Mouse (Mus musculus): ENCODE measurements around the gene Cstf1. TPM values are rescaled to one million over a fixed set of nuclear protein-coding genes. Genes with fewer than 3 reads are reported as not detected.

Cstf1 gene
- total and polyA plus RNA-seq, 2 experiments from 2014 or later, result 25.6 to 40.1 TPM

DNA sequence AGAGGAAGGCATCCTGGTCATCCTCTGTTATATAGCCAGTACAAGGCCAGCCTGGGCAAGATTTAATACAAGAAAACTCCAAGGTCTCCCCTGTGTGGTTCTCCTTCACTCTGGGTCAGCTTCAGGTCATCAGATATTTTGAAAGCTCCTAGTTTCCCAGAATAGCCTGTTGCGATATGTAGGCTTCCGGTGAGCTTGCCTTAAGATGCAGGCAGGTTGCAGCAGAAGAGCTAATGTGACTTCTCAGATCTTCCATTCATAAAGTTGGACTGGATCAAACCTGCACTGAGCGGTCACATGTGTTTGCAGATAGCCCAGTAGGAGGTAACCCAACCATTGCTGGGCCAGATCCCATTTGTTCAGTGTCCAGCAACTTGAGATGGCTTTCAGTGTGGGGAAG lies 14.2 kb downstream of the Cstf1 start:
- Histone ChIP-seq H3K4me3 (ENCODE audit: low read length) (no peak overlapping the region), H3K9me3 (ENCODE audit: low read length) (no peaks in the 10 kb centered on the region), H3K4me2 (ENCODE audit: low read depth, low read length) (no peak overlapping the region), H3K4me1 (ENCODE audit: insufficient read depth, low read length) (no peaks in the 10 kb centered on the region), H3K27me3 (ENCODE audit: insufficient read depth, low read length) (no peaks in the 10 kb centered on the region), H3K27ac (no peak overlapping the region), H3K36me3 (ENCODE audit: insufficient read depth, low read length) (peaks cover 28% of the 10 kb centered on the region), H3K9ac (replicated peaks; ENCODE audit: low read length) (no peak overlapping the region)
- no peak for ATAC-seq
- no peak for TF ChIP-seq CTCF (IDR thresholded peaks at IDR 0.05; ENCODE audit: low read depth)
- DNase-seq (ENCODE audit: low spot score), result no peak
- WGBS, result 92% methylated on average over 3 of the region's 3 CpGs

DNA sequence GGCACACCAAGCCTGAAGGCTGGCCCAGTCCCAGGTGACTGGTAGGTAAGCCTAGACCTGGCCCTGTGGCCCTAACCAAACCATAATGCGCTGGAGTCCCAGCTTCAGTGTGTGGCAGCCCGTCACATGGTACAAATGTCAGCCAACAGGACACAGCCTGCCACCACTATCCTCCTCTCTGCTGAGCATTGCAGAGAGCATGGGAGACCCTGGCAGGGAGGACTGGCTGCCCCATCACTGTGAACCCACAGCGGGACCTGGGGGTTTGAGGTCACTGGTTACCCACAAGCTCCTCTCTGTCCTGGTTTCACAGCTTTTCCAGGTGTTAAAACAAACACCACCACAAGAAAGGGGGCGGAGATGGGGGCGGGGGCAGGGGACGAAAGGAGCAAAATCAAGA lies 19.9 kb downstream of the Cstf1 start:
- DNase-seq (ENCODE audit: low spot score) (no peak), ATAC-seq (no peak)
- Histone ChIP-seq H3K9ac (replicated peaks; ENCODE audit: low read length) (no peak overlapping the region), H3K4me2 (ENCODE audit: low read depth, low read length) (no peak overlapping the region), H3K4me1 (ENCODE audit: insufficient read depth, low read length) (no peaks in the 10 kb centered on the region), H3K4me3 (ENCODE audit: low read length) (no peak overlapping the region), H3K36me3 (ENCODE audit: insufficient read depth, low read length) (no peaks in the 10 kb centered on the region), H3K9me3 (ENCODE audit: low read length) (no peaks in the 10 kb centered on the region), H3K27ac (no peak overlapping the region), H3K27me3 (ENCODE audit: insufficient read depth, low read length) (no peaks in the 10 kb centered on the region)
- WGBS, result 50% methylated on average over 6 of the region's 6 CpGs
- no peak for TF ChIP-seq CTCF (IDR thresholded peaks at IDR 0.05; ENCODE audit: low read depth)

DNA sequence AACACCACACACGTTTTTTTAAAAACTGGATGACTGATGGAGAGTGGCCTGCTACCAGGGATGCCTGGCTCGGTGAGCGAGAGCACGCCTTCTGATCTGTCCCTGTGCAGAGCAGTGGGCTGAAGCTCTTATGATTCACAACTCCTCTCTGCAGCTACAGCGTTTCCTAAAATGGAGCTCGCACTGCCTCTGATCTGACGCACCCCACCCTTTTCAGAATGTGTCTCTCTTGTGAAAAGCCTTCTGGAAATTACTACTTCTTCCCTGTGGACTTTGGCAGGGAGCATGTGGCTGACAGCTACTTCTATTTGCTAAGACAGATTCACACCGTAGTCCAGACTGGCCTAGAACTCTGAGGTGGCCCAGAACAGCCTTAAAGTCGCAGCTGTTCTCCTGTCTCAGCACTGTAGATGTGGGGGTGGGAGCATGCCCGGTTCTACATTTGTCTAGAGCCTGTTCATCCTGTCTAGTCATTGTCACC lies 21.6 kb downstream of the Cstf1 start:
- no peak for ATAC-seq
- H3K9ac ChIP-seq (replicated peaks; ENCODE audit: low read length), result no peak overlapping the region
- TF ChIP-seq CTCF (IDR thresholded peaks at IDR 0.05; ENCODE audit: low read depth), result no peak

DNA sequence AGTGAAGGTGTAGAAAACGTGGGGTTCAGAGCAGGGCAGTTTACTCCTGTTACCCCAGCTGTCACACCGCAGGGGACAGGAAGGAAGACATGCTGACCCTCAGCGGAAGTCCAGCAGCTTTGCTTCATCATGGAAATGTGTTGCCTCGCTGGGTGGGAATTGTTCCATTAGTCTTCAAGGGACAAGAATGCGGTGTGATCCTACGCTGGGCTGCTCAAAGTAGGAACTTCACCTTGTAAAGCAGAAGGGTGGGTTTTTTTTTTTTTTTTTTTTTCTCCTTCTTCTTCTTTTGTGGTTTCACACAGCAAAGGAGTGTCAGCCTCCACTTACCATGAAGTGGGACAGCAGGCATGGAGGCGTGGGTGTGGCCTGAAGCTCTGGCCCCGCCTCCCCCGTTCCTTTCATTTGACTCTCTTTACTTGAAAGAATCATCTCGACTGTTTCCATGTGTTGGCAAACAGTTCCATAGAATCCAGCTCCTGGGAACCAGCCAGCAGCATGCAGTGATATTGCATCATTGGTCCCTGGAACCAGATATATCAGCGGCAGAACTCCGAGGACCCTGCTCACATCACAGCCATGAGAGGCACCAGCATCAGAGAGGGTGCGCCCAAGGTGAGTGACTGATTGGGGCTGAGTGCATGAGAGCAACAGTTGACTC lies 23.0 kb downstream of the Cstf1 start, which contains the start of gene Cass4:
Gene Cass4 (plus strand): TSS at position 404 of the 661 bp plus-strand sequence.
- WGBS, result 37% methylated on average over 13 of the region's 13 CpGs
- no peak for TF ChIP-seq CTCF (IDR thresholded peaks at IDR 0.05; ENCODE audit: low read depth)
- Histone ChIP-seq H3K9me3 (ENCODE audit: low read length) (no peaks in the 10 kb centered on the region), H3K9ac (replicated peaks; ENCODE audit: low read length) (no peak within 1 kb of the TSS), H3K36me3 (ENCODE audit: insufficient read depth, low read length) (no peaks in the 10 kb centered on the region), H3K4me1 (ENCODE audit: insufficient read depth, low read length) (no peaks in the 10 kb centered on the region), H3K27ac (no peak within 1 kb of the TSS), H3K27me3 (ENCODE audit: insufficient read depth, low read length) (no peaks in the 10 kb centered on the region), H3K4me3 (ENCODE audit: low read length) (no peak within 1 kb of the TSS), H3K4me2 (ENCODE audit: low read depth, low read length) (no peak within 1 kb of the TSS)
- DNase-seq (ENCODE audit: low spot score) (no peak), ATAC-seq (no peak)

More for the DNA sequence above, 21.6 kb downstream of the Cstf1 start:
- H3K27ac ChIP-seq, result no peak overlapping the region
- H3K4me1 ChIP-seq (ENCODE audit: insufficient read depth, low read length), result no peaks in the 10 kb centered on the region
- H3K4me2 ChIP-seq (ENCODE audit: low read depth, low read length), result no peak overlapping the region
- DNase-seq (ENCODE audit: low spot score), result no peak
- WGBS, result 70% methylated on average over 10 of the region's 10 CpGs
- no peaks in the 10 kb centered on the region for H3K9me3 ChIP-seq (ENCODE audit: low read length)
- H3K27me3 ChIP-seq (ENCODE audit: insufficient read depth, low read length), result no peaks in the 10 kb centered on the region
- no peaks in the 10 kb centered on the region for H3K36me3 ChIP-seq (ENCODE audit: insufficient read depth, low read length)
- H3K4me3 ChIP-seq (ENCODE audit: low read length), result no peak overlapping the region

DNA sequence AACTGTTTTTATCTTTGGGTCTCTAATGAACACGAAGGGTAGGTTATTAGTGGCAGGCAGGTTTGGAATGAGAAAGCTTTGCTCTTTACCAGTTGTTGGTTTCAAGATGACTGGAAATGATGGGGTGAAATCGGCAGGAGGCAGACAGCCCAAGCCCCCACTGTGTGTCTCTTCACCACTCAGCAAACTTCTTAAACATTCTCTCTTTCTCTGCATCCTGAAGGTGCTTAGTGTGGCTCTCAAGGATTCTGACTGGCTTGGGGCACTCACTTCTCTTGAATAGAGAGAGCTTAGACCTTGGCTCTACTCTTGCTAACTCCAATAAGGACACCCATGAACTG lies 23.5 kb downstream of the Cstf1 start:
- no peaks in the 10 kb centered on the region for H3K4me1 ChIP-seq (ENCODE audit: insufficient read depth, low read length)
- ATAC-seq (no peak), DNase-seq (ENCODE audit: low spot score) (no peak)
- WGBS, result 65% methylated on average over 2 of the region's 2 CpGs
- H3K36me3 ChIP-seq (ENCODE audit: insufficient read depth, low read length), result no peaks in the 10 kb centered on the region
- TF ChIP-seq CTCF (IDR thresholded peaks at IDR 0.05; ENCODE audit: low read depth), result no peak
- H3K27ac ChIP-seq, result no peak overlapping the region
- H3K4me3 ChIP-seq (ENCODE audit: low read length), result no peak overlapping the region
- no peaks in the 10 kb centered on the region for H3K9me3 ChIP-seq (ENCODE audit: low read length)
- H3K4me2 ChIP-seq (ENCODE audit: low read depth, low read length), result no peak overlapping the region
- H3K27me3 ChIP-seq (ENCODE audit: insufficient read depth, low read length), result no peaks in the 10 kb centered on the region
- no peak overlapping the region for H3K9ac ChIP-seq (replicated peaks; ENCODE audit: low read length)

DNA sequence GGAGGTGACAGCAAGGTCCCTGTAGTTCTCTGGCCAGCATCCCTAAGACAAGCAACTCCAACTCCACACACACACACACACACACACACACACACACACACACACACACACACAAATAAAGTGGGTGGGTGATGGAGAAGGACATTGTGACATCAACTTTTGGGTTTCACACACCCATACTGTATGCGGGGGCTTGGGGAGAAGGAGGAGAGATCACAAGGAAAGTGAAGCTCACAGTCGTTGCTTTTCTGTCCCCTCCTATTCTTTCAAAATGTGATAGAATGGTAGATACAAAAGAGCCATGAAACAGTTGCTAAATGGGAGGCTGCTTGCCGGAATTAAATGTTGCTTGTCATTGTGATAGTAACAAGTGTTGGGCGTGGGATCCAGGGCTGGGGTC lies 24.2 kb downstream of the Cstf1 start:
- DNase-seq (ENCODE audit: low spot score) (no peak), ATAC-seq (no peak)
- Histone ChIP-seq H3K9me3 (ENCODE audit: low read length) (no peaks in the 10 kb centered on the region), H3K4me2 (ENCODE audit: low read depth, low read length) (no peak overlapping the region), H3K27me3 (ENCODE audit: insufficient read depth, low read length) (no peaks in the 10 kb centered on the region), H3K4me3 (ENCODE audit: low read length) (no peak overlapping the region), H3K9ac (replicated peaks; ENCODE audit: low read length) (no peak overlapping the region), H3K36me3 (ENCODE audit: insufficient read depth, low read length) (no peaks in the 10 kb centered on the region), H3K27ac (no peak overlapping the region), H3K4me1 (ENCODE audit: insufficient read depth, low read length) (no peaks in the 10 kb centered on the region)
- 68% methylated on average over 4 of the region's 4 CpGs for WGBS
- no peak for TF ChIP-seq CTCF (IDR thresholded peaks at IDR 0.05; ENCODE audit: low read depth)

DNA sequence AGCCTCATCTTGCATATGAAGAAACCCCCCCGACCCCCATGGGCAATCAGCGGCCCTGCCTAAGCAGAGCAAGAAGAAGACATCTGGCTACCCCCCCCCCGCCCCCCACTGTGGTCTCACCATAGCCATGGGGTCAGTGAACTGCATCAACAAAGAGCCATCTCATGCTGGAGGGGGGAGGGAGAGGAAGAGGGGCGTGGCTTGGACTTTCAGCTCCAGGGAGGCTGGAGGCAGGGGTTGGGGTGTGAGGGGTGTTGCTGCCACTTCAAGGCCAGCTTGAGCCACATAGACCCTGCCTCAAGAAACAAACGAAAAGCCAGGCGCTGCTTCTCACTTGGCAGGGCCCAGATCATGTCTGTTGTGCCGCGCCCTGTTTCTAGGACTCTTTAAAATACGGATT lies 25.5 kb downstream of the Cstf1 start:
- Histone ChIP-seq H3K4me3 (ENCODE audit: low read length) (no peak overlapping the region), H3K27me3 (ENCODE audit: insufficient read depth, low read length) (no peaks in the 10 kb centered on the region), H3K9me3 (ENCODE audit: low read length) (no peaks in the 10 kb centered on the region), H3K4me2 (ENCODE audit: low read depth, low read length) (no peak overlapping the region), H3K36me3 (ENCODE audit: insufficient read depth, low read length) (no peaks in the 10 kb centered on the region), H3K4me1 (ENCODE audit: insufficient read depth, low read length) (no peaks in the 10 kb centered on the region), H3K9ac (replicated peaks; ENCODE audit: low read length) (no peak overlapping the region), H3K27ac (no peak overlapping the region)
- ATAC-seq (no peak), DNase-seq (ENCODE audit: low spot score) (no peak)
- 49% methylated on average over 9 of the region's 9 CpGs for WGBS
- TF ChIP-seq CTCF (IDR thresholded peaks at IDR 0.05; ENCODE audit: low read depth), result no peak
